Mouse (Mus musculus) limb, embryonic 10.5 days (tissue): ENCODE data around the gene Zbtb8a. TPM values are rescaled to one million over a fixed set of nuclear protein-coding genes. Genes with fewer than 3 reads are reported as not detected.

ENCODE experiments used
- DNase-seq: peaks from one replicate; pipeline ENCODE4 v3.0.0-alpha.2; 2017; ENCODE audit warnings: low spot score
- H3K27ac ChIP-seq: fragments of 300-500 bp; sonication (generic); 2 replicates; pipeline ENCODE4 v1.5.1; 2016; ENCODE audit warnings: mild to moderate bottlenecking
- H3K27me3 ChIP-seq: fragments of 300-500 bp; sonication (generic); 2 replicates; pipeline ENCODE4 v1.6.1; 2016; ENCODE audit warnings: low read depth, mild to moderate bottlenecking; ENCODE audit not compliant: poor library complexity, severe bottlenecking
- H3K36me3 ChIP-seq: fragments of 300-500 bp; sonication (generic); 2 replicates; pipeline ENCODE4 v1.6.1; 2016; ENCODE audit warnings: mild to moderate bottlenecking, moderate library complexity
- H3K4me1 ChIP-seq: fragments of 300-500 bp; sonication (generic); 2 replicates; pipeline ENCODE4 v1.6.1; 2016
- H3K4me3 ChIP-seq: fragments of 300-500 bp; sonication (generic); 2 replicates; pipeline ENCODE4 v1.5.1; 2016; ENCODE audit warnings: mild to moderate bottlenecking, moderate library complexity
- H3K9me3 ChIP-seq: fragments of 300-500 bp; sonication (generic); replicated peaks from 2 replicates; pipeline ENCODE4 v1.6.1; 2016; ENCODE audit warnings: mild to moderate bottlenecking
- WGBS: fragments of 180-500 bp; shearing (Covaris S2); methylation state at CpG from one replicate; pipeline ENCODE4 v1.1.7; 2016; 5-methylcytosine and 5-hydroxymethylcytosine counted together
- polyA plus RNA-seq: library from polyadenylated mRNA; unstranded; fragments of >200 nt; fragmentation: Nextera tagmentation; extraction: Ambion mirVana; gene quantifications from 2 replicates; pipeline ENCODE4 v1.2.1, GENCODE M21; 2016

Zbtb8a gene
- polyA plus RNA-seq, 1 experiment from 2014 or later, result 8.0 TPM

DNA sequence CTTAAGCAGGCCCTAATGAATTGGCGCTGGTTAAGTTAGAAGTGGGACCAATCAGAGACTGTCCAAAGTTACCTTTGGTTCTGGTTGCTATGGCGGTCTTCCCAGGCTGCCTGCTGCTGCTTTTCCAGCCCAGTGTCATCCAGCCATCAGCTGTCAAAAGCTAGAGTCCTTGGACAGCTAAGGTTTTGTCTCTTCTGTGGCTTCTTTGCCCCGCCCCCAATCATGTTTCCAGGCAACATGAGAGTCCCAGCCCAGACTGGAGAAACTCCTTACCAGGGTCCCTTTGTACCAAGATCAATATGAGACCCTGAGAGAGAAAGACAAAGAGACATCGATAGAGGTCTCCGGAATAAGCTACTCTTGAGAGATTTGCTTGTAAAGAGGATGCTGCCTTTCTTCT lies 10.5 kb upstream of the Zbtb8a start:
- no peak for DNase-seq
- Histone ChIP-seq H3K9me3 (no peaks in the 10 kb centered on the region), H3K27ac (no peak overlapping the region), H3K36me3 (no peaks in the 10 kb centered on the region), H3K27me3 (no peaks in the 10 kb centered on the region), H3K4me1 (no peaks in the 10 kb centered on the region), H3K4me3 (no peak overlapping the region)
- WGBS, result 91% methylated on average over 5 of the region's 5 CpGs

DNA sequence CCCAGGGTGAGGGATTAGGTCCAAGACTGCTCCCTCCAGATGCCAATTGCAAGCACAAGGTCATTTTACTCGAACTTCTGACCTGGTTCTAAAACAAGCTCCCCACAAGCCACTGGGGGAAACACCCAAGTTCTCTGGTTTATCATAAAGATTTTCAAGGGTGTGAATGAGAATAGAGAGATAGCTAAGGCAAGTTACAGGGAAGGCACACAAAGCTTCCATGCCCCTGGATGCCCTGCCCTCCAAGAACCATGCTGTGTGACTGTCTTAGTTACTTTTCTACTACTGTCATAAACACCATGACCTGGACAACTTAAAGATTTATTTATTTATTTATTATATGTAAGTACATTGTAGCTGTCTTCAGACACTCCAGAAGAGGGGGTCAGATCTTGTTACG lies 9.1 kb upstream of the Zbtb8a start:
- no peak for DNase-seq
- Histone ChIP-seq H3K36me3 (no peaks in the 10 kb centered on the region), H3K27me3 (no peaks in the 10 kb centered on the region), H3K9me3 (no peaks in the 10 kb centered on the region), H3K27ac (no peak overlapping the region), H3K4me3 (no peak overlapping the region), H3K4me1 (no peaks in the 10 kb centered on the region)
- WGBS, result 82% methylated on average over 2 of the region's 2 CpGs

DNA sequence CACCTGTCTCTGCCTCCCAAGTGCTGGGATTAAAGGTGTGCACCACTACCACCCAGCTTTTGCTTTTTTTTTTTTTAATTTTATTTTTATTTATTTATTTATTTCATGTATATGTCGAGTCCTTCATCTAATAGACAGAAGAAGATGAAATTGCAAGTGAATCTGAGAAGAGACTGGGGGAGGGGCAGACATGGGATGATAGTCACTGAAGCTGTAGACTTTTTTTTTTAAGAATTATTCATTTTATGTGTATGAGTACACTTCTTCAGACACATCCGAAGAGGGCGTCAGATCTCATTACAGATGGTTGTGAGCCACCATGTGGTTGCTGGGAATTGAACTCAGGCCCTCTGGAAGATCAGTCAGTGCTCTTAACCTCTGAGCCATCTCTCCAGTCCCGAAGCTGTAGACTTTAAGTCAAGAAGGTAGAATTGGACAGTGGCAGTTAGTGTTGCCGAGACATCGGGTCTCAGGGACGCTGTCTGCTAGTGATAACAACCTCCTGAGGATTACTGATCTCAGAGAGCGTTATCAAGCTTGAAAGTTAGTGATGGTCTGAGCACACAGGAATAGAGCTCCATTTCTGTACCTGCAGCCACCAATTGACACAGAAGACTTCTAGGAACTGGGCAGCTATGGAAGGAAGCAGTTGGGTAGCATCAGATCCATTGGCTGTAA lies 8.5 kb upstream of the Zbtb8a start:
- Histone ChIP-seq H3K4me1 (no peaks in the 10 kb centered on the region), H3K27ac (no peak overlapping the region), H3K36me3 (no peaks in the 10 kb centered on the region), H3K4me3 (no peak overlapping the region), H3K9me3 (no peaks in the 10 kb centered on the region), H3K27me3 (no peaks in the 10 kb centered on the region)
- 87% methylated on average over 8 of the region's 8 CpGs for WGBS
- DNase-seq, result no peak

GRCm38 (mm10) chr4:129385685-129386084 lies 7.8 kb upstream of the Zbtb8a start:
- Histone ChIP-seq H3K27ac (no peak overlapping the region), H3K9me3 (no peaks in the 10 kb centered on the region), H3K27me3 (no peaks in the 10 kb centered on the region), H3K4me1 (no peaks in the 10 kb centered on the region), H3K4me3 (no peak overlapping the region), H3K36me3 (no peaks in the 10 kb centered on the region)
- no peak for DNase-seq
- 90% methylated on average over 11 of the region's 11 CpGs for WGBS

DNA sequence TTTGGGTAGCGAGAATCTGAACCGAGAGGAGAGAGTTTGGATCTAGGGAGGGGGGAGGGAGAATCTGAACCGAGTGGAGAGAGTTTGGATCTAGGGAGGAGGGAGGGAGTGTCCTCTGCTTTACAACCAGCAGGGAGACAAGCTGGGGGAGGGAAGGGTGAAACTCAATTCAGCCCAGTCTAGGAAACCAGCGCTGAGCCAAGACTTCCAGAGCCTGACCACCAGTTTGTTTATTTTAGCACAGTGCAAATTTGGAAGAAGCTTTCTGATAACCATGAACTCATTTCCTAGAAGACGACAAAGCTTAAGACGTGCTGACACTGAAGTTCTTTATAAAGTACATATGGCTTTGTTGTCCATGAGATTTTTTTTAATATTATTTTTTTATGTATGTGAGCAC lies 6.5 kb upstream of the Zbtb8a start:
- Histone ChIP-seq H3K27ac (no peak overlapping the region), H3K27me3 (peaks cover 11% of the 10 kb centered on the region), H3K36me3 (no peaks in the 10 kb centered on the region), H3K9me3 (no peaks in the 10 kb centered on the region), H3K4me1 (no peaks in the 10 kb centered on the region), H3K4me3 (no peak overlapping the region)
- 34% methylated on average over 6 of the region's 6 CpGs for WGBS
- DNase-seq, result no peak

GRCm38 (mm10) chr4:129383586-129383985 lies 5.7 kb upstream of the Zbtb8a start:
- 93% methylated on average over 3 of the region's 3 CpGs for WGBS
- Histone ChIP-seq H3K9me3 (no peaks in the 10 kb centered on the region), H3K4me1 (no peaks in the 10 kb centered on the region), H3K27ac (no peak overlapping the region), H3K27me3 (peaks cover 18% of the 10 kb centered on the region), H3K36me3 (no peaks in the 10 kb centered on the region), H3K4me3 (no peak overlapping the region)
- no peak for DNase-seq

DNA sequence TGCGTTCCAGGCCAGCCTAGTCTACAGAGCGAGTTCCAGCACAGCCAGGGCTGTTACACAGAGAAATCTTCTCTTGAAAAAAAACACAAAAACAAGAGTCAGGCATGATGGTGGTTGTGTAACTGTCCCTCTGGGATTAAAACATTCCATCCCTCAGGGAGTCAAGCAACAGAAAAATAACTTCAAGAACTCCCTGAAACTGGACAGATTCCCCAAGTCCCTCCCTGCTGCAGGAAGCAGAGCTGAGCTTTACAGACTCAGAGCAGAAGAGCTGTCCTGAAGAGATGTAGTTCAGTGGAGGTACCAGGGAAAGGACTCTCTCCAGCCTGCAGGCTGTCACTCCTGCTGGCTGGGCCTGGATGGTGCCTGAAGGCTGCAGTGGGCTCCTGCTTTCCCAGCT lies 4.6 kb upstream of the Zbtb8a start:
- Histone ChIP-seq H3K4me3 (no peak overlapping the region), H3K27me3 (peaks cover 29% of the 10 kb centered on the region), H3K27ac (no peak overlapping the region), H3K36me3 (no peaks in the 10 kb centered on the region), H3K4me1 (0 out of 2 replicates have a peak, but pooled peaks cover 7% of the 10 kb centered on the region), H3K9me3 (no peaks in the 10 kb centered on the region)
- WGBS, result 96% methylated on average over 2 of the region's 2 CpGs
- no peak for DNase-seq

DNA sequence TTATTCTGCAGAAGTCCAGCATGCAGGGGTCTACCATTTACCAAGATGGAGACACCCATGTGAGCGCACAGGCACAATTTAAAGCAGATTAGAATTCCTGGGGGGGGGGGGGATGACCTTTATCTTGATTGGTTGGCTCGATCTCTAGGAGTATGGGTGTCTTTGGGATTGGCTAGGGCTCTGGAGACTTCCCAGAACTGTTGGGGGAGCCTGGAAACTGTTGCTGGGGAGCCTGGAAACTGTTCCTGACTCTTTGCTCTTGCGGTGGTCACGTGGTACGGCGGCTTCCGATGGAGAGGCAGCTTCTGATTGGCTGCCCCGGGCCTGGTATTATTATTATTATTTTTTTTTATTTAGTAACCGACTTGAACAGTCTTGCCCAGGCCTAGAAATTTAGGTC lies 4.1 kb upstream of the Zbtb8a start:
- 92% methylated on average over 9 of the region's 9 CpGs for WGBS
- no peaks in the 10 kb centered on the region for H3K9me3 ChIP-seq
- H3K4me1 ChIP-seq, result 0 out of 2 replicates have a peak, but pooled peaks cover 8% of the 10 kb centered on the region
- H3K27ac ChIP-seq, result no peak overlapping the region
- no peak for DNase-seq
- H3K36me3 ChIP-seq, result no peaks in the 10 kb centered on the region
- H3K27me3 ChIP-seq, result peaks cover 33% of the 10 kb centered on the region
- no peak overlapping the region for H3K4me3 ChIP-seq

DNA sequence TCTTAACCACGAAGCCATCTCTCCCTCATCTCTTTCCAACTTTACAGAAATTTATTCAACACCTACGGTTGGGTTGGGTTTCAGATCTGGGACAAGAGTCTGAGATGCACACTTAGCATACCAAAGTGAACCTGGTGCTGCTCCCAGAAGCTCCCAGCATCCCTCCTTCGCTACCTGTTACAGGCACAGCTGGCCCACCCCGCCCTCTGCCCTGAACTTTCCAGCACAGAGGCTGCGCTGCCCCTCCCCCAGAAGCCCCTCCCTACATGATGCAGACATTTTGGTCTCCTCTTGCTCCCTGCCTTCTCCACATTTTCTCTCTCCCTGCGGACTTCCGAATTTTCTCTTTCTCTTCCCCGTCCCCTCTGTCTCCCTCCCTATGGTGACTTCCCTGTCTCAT lies 3.2 kb upstream of the Zbtb8a start:
- H3K9me3 ChIP-seq, result no peaks in the 10 kb centered on the region
- WGBS, result 77% methylated on average over 8 of the region's 8 CpGs
- H3K4me1 ChIP-seq, result 0 out of 2 replicates have a peak, but pooled peaks cover 8% of the 10 kb centered on the region
- H3K27me3 ChIP-seq, result peaks cover 42% of the 10 kb centered on the region
- no peak for DNase-seq
- H3K4me3 ChIP-seq, result no peak overlapping the region
- H3K27ac ChIP-seq, result no peak overlapping the region
- no peaks in the 10 kb centered on the region for H3K36me3 ChIP-seq

- peaks cover 55% of the 10 kb centered on the region for H3K27me3 ChIP-seq
- 81% methylated on average over 3 of the region's 3 CpGs for WGBS
Measured at GRCm38 (mm10) chr4:129379805-129380204, 1.9 kb upstream of the Zbtb8a start.

DNA sequence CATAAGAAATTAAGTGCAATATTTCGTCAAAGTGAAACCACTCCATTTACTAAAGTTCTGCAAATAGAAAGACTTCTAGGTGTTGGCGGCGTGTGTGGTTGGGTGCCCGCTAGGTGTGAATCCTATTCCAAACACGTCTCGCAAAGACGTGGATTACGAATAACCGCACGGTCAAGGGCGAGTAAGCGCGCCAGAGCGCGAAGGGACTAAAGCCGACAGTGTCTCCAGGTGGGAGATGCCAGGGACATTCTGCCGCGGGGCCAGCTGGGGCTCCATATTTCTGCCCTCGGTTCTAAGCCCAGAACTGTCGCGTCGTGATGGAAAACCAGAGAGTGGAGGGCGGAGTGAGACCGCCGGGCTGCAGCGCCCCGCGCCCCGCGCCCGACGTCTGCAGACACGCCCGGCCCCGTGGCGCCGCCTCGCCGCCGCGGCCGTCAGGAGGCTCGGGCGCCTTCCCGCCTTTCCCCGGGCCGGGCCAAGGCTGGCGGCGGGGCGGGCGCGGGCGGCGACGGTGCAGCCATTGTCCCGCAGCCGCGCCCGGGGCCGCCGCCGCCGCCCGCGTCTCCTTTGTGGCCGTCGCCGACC lies 863 bp downstream of the Zbtb8a start:
- Histone ChIP-seq H3K9me3 (no peaks in the 10 kb centered on the region), H3K4me3 (peak overlapping the region; percentile 73), H3K27ac (peak overlapping the region; percentile 90), H3K27me3 (peaks cover 61% of the 10 kb centered on the region), H3K4me1 (peaks cover 20% of the 10 kb centered on the region), H3K36me3 (no peaks in the 10 kb centered on the region)
- peak; percentile 70 for DNase-seq
- WGBS, result 5% methylated on average over 67 of the region's 68 CpGs

More at GRCm38 (mm10) chr4:129379805-129380204, 1.9 kb upstream of the Zbtb8a start:
- Histone ChIP-seq H3K4me3 (no peak overlapping the region), H3K36me3 (no peaks in the 10 kb centered on the region), H3K4me1 (peaks cover 13% of the 10 kb centered on the region), H3K27ac (no peak overlapping the region), H3K9me3 (no peaks in the 10 kb centered on the region)
- no peak for DNase-seq

DNA sequence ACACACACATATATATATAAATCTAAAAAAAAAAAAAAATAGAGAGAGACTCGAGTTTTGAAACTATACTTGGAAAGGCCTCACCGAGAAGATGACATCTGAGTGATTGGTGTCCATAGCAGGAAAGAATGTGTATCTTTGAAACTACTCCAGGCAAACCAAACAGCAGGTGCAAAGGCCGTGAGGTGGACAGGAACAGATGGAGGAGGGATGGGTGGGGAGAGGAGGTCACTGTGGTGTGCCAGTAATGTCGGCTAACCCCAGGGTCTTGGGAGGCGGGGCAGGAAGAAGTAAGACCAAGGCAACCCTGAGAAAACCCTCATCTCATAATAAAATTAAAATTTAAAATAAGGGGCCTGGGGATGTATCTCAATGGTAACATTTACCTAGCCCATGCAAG lies 2.1 kb downstream of the Zbtb8a start:
- Histone ChIP-seq H3K27me3 (peaks cover 61% of the 10 kb centered on the region), H3K4me1 (peaks cover 20% of the 10 kb centered on the region), H3K27ac (no peak overlapping the region), H3K9me3 (no peaks in the 10 kb centered on the region), H3K36me3 (no peaks in the 10 kb centered on the region), H3K4me3 (no peak overlapping the region)
- 75% methylated on average over 5 of the region's 5 CpGs for WGBS
- no peak for DNase-seq

- Histone ChIP-seq H3K4me1 (peaks cover 20% of the 10 kb centered on the region), H3K4me3 (peak overlapping the region; percentile 8; the same call in 1 of the 2 replicates), H3K9me3 (no peaks in the 10 kb centered on the region), H3K36me3 (no peaks in the 10 kb centered on the region), H3K27ac (no peak overlapping the region), H3K27me3 (peaks cover 56% of the 10 kb centered on the region)
- WGBS, result 25% methylated on average over 6 of the region's 6 CpGs
- DNase-seq, result no peak
Measured at GRCm38 (mm10) chr4:129375000-129375399, 2.9 kb downstream of the Zbtb8a start.
